Mouse (Mus musculus) G1E (cell line): ENCODE data around the gene Tbx18.

Experiments
- CTCF ChIP-seq: IDR thresholded peaks from 2 replicates; pipeline ENCODE4 v1.5.1; 2012; ENCODE audit warnings: low read depth, low read length, inconsistent platforms, mixed read lengths
- GATA2 ChIP-seq: IDR thresholded peaks from 2 replicates; pipeline ENCODE4 v1.6.1; 2012; ENCODE audit warnings: low read depth, low read length, inconsistent platforms, borderline replicate concordance

GRCm38 (mm10) chr9:87740667-87741066 lies 9.6 kb upstream of the Tbx18 start:
- TF ChIP-seq CTCF (no peak), GATA2 (no peak)
